Mouse (Mus musculus) MEL-GATA-1-ER (cell line): Measurements from ENCODE around the gene Ints12.

Source experiments
- DNase-seq: peaks from one replicate; pipeline ENCODE4 v3.0.0-alpha.2; 2012; ENCODE audit warnings: low read depth; ENCODE audit errors: extremely low read depth

Gene Ints12

DNA sequence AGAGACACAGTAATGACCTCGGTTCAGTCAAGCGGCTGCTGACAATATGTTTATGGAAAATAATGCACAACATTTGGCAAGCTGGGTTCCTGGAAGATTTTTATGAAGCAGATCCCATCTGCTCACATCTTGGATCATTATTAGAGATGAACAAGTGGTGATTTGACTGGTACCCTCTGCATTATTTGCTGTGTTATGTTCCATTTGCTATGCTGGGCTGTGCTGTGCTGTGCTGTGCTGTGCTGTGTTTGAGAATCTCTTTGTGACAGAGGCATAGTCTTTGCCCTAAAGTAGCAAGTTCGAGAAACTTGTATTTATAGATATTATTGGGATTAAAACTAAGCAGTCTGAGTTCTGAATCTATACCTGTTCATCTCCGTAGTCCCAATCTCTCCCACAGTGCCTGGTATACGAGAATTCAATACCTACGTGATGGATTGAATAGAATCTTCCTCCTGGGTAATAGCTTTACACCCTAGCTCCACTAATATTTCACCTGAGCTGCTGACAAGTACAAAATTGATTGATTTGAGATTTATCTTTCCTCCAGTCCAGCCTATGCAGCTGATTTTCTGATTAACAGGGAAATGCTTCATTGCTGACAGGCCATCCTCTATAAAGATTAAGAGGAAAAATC is 53.0 kb downstream of the Ints12 start:
- DNase-seq = no peak

DNA sequence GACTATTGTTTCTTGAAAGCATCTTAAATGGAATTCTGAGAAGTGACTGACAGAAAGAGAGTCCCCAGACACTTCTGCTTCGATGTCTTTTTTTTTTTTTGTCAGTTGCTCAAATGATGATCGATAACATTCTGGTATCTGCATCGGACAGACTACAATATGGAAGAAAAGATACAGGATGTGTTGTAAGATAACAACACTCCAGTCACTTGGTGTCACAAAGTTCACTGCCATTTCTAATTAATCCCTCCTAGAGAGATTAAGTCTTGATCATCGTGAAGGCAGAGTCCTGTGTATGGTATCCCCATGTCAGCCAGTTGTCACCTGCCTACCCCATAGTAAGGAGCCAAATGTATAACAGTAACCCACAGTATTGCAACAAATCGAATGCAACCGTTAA is 60.0 kb downstream of the Ints12 start:
- DNase-seq = no peak

DNA sequence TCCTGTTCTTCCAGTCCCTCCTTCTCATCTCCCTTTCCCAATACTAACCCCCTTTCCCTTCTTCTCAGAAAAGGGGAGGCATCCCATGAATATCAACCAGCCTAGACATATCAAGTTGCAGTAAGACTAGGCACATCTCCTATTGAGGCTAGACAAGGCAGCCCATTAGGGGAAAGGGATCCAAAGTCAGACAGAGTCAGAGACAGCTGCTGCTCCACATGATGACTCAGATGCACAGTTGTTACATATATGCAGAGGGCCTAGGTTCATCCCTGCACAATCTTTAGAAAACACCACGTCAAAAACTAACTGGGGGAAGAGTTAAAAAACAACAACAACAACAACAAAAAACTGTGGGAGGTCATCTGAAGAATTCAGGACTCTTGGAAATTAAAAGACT is 61.2 kb downstream of the Ints12 start:
- DNase-seq = no peak

- DNase-seq = no peak
These were observed 62.0 kb downstream of the Ints12 start for GRCm38 (mm10) chr3:133153629-133154028.

DNA sequence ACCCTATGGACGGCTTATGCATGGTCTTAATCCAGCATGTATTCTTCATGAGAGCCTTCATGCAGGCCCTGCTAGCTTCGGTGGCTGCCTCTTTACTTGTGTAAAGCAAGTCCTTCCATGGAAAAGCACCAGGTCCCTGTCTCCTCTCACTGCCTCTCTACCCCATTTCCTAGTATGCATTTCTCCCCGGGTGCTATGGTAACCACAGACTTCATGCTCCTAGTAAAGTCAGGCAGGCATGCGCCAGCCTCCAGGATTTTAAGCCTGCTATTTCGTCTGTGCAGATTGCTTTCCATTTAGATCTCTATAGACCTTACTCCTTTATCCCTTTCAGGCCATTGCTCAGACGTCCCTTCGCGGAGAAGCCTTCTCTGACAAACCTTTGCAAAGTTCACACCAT is 63.0 kb downstream of the Ints12 start:
- no peak for DNase-seq

GRCm38 (mm10) chr3:133158260-133158659 is 66.6 kb downstream of the Ints12 start:
- no peak for DNase-seq
